In the genomic region with DNA sequence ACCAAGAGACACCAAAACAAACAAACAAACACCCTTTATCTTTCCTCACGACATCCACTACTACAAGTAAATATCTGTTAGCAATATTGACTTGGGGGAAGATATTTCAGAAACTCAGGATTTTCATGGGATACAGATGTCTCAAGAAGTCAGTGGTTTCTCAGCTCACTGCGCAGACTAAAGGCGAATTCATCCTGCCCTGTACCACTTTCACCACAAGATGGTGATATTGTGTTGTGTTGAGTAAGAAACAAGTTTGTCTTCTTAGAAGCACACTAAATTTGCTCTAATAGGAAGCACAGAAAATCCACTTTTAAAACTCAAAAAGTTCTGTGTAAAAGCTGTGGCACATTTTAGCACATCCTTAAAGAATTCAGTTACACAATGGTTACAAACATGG, we compare ENCODE assay signal across 8 mouse cellular contexts.
DNase-seq lines count a peak whose midpoint lies in the region; ATAC-seq lines count a peak whose summit lies in the region.

No protein-coding gene starts in this region.

- no peak overlapping the region for H3K27ac ChIP-seq in limb, embryonic 11.5 days (replicated peaks; ENCODE audit: low read depth, low read length)
- H3K27ac ChIP-seq in limb, embryonic 10.5 days, result no peak overlapping the region
- no peak overlapping the region for H3K27ac ChIP-seq in forebrain, embryonic 13.5 days

- no peaks in the 10 kb centered on the region for H3K36me3 ChIP-seq in limb, embryonic 11.5 days (ENCODE audit: control insufficient read depth, insufficient read depth, low read length)
- H3K36me3 ChIP-seq in limb, embryonic 10.5 days, result no peaks in the 10 kb centered on the region
- no peaks in the 10 kb centered on the region for H3K36me3 ChIP-seq in forebrain, embryonic 13.5 days (ENCODE audit: poor library complexity, severe bottlenecking)

- no peaks in the 10 kb centered on the region for H3K9me3 ChIP-seq in limb, embryonic 11.5 days (ENCODE audit: control insufficient read depth, low read length)
- no peaks in the 10 kb centered on the region for H3K9me3 ChIP-seq in limb, embryonic 10.5 days (replicated peaks)
- H3K9me3 ChIP-seq in forebrain, embryonic 13.5 days (replicated peaks), result no peaks in the 10 kb centered on the region

- no peaks in the 10 kb centered on the region for H3K27me3 ChIP-seq in limb, embryonic 11.5 days (ENCODE audit: control insufficient read depth, insufficient read depth, low read length)
- H3K27me3 ChIP-seq in limb, embryonic 10.5 days (ENCODE audit: low read depth, poor library complexity, severe bottlenecking), result no peaks in the 10 kb centered on the region
- no peaks in the 10 kb centered on the region for H3K27me3 ChIP-seq in forebrain, embryonic 13.5 days

- H3K4me3 ChIP-seq in limb, embryonic 11.5 days (ENCODE audit: low read depth, low read length), result no peak overlapping the region
- H3K4me3 ChIP-seq in limb, embryonic 10.5 days, result no peak overlapping the region
- no peak overlapping the region for H3K4me3 ChIP-seq in forebrain, embryonic 13.5 days

- no peaks in the 10 kb centered on the region for H3K4me1 ChIP-seq in limb, embryonic 11.5 days (ENCODE audit: control insufficient read depth, insufficient read depth, low read length)
- no peaks in the 10 kb centered on the region for H3K4me1 ChIP-seq in limb, embryonic 10.5 days
- no peaks in the 10 kb centered on the region for H3K4me1 ChIP-seq in forebrain, embryonic 13.5 days

- DNase-seq in limb, embryonic 11.5 days (ENCODE audit: low spot score), result peak; percentile 54
- DNase-seq in limb, embryonic 10.5 days (ENCODE audit: low spot score), result no peak
- peak; percentile 51 for DNase-seq in adipocyte (ENCODE audit: low spot score)
- DNase-seq in layer of hippocampus, adult 9-11 months, result peak; percentile 9
- DNase-seq in retina, postnatal 1 day, result peak; percentile 62
- no peak for DNase-seq in spleen, adult 18-20 months

- H3K4me2 ChIP-seq in limb, embryonic 11.5 days (ENCODE audit: low read depth, severe bottlenecking), result no peak overlapping the region
- no peak overlapping the region for H3K4me2 ChIP-seq in forebrain, embryonic 13.5 days

- no peak overlapping the region for H3K9ac ChIP-seq in limb, embryonic 11.5 days (ENCODE audit: low read length)
- H3K9ac ChIP-seq in forebrain, embryonic 13.5 days, result no peak overlapping the region

- ATAC-seq in limb, embryonic 11.5 days (ENCODE audit: insufficient number of reproducible peaks, low FRiP score, low TSS enrichment, low read depth), result no peak
- peak; percentile 78; the same call in 1 of the 2 replicates for ATAC-seq in forebrain, embryonic 13.5 days
- no peak for ATAC-seq in erythroblast, adult 5-6 weeks (replicated peaks; ENCODE audit: low FRiP score, poor library complexity, severe bottlenecking)

- WGBS in limb, embryonic 11.5 days, result 16% methylated on average over 3 of the region's 3 CpGs
- 18% methylated on average over 3 of the region's 3 CpGs for WGBS in limb, embryonic 10.5 days
- WGBS in forebrain, embryonic 13.5 days, result 17% methylated on average over 3 of the region's 3 CpGs

Comparison
In these comparisons a context has a peak if more than half of its experiments do, and no peak if none do; other contexts are left out.
1. DNase-seq: peak in limb, embryonic 11.5 days (single experiment), adipocyte (single experiment), layer of hippocampus, adult 9-11 months (single experiment) and retina, postnatal 1 day (single experiment); none in limb, embryonic 10.5 days (single experiment) and spleen, adult 18-20 months (0 of 2).